14 mouse cellular contexts compared by ENCODE assay signal in genomic region chr14:99190153-99190790, GRCm38 (mm10).
A peak's percentile ranks its signal among the peaks of the same experiment; 100 is the strongest.
DNase-seq lines count a peak whose midpoint lies in the region; ATAC-seq and TF ChIP-seq lines count a peak whose summit lies in the region.
"Had no signal": no experiment of that assay in that cellular context is flagged by ENCODE, and none has a peak within 500 bp of the region (broad histone marks: within the 10 kb centered on the region; RNA-seq: fewer than 3 reads in every experiment).

No protein-coding gene starts in this region.

- TF ChIP-seq EP300 in lung, postnatal 0 days (IDR thresholded peaks at IDR 0.05) = peak; percentile 98

- no peak for TF ChIP-seq CTCF in lung, postnatal 0 days (IDR thresholded peaks at IDR 0.05)

- no peak overlapping the region for H3K4me3 ChIP-seq in lung, postnatal 0 days (ENCODE audit: low read depth, low read length)
- H3K4me3 ChIP-seq: kidney, embryonic 15.5 days; layer of hippocampus, adult 2 months; limb, embryonic 13.5 days; midbrain, embryonic 10.5 days had no signal

- peak; percentile 92 for ATAC-seq in lung, postnatal 0 days
- ATAC-seq in megakaryocyte progenitor cell, adult 5-6 weeks (replicated peaks; ENCODE audit: poor library complexity) = 0 out of 2 replicates have a peak, but pooled peaks have one; percentile 17
- ATAC-seq: inflammation-experienced regulatory T-cells, adult 6 months had no signal

- no peaks in the 10 kb centered on the region for H3K36me3 ChIP-seq in lung, postnatal 0 days (ENCODE audit: insufficient read depth, low read length)
- H3K36me3 ChIP-seq: kidney, embryonic 15.5 days had no signal

- no peak overlapping the region for H3K4me2 ChIP-seq in lung, postnatal 0 days (replicated peaks; ENCODE audit: low read depth, low read length)
- H3K4me2 ChIP-seq: kidney, embryonic 15.5 days; limb, embryonic 13.5 days had no signal

- H3K4me1 ChIP-seq in lung, postnatal 0 days (ENCODE audit: insufficient read depth, low read depth, low read length) = no peaks in the 10 kb centered on the region
- H3K4me1 ChIP-seq: kidney, embryonic 15.5 days; limb, embryonic 13.5 days; midbrain, embryonic 10.5 days had no signal

- H3K9me3 ChIP-seq in lung, postnatal 0 days (ENCODE audit: low read length) = no peaks in the 10 kb centered on the region
- H3K9me3 ChIP-seq: kidney, embryonic 15.5 days; limb, embryonic 13.5 days; midbrain, embryonic 10.5 days had no signal

- no peaks in the 10 kb centered on the region for H3K27me3 ChIP-seq in lung, postnatal 0 days (replicated peaks; ENCODE audit: insufficient read depth, low read length)
- H3K27me3 ChIP-seq: kidney, embryonic 15.5 days; limb, embryonic 13.5 days had no signal

- 57% methylated on average over 5 of the region's 5 CpGs for WGBS in lung, postnatal 0 days

- H3K27ac ChIP-seq in lung, postnatal 0 days (ENCODE audit: low read length) = no peak overlapping the region
- H3K27ac ChIP-seq: kidney, embryonic 15.5 days; layer of hippocampus, adult 2 months; limb, embryonic 13.5 days; midbrain, embryonic 10.5 days had no signal

- H3K9ac ChIP-seq in lung, postnatal 0 days (replicated peaks; ENCODE audit: low read depth) = no peak overlapping the region
- H3K9ac ChIP-seq: kidney, embryonic 15.5 days; limb, embryonic 13.5 days had no signal

- DNase-seq in cerebellum, adult 18-20 months = peak; percentile 7 to 28
- DNase-seq in cerebellum, adult 8-10 months = no peak
- DNase-seq in lung, postnatal 0 days (ENCODE audit: low spot score) = peak; percentile 85
- no peak for DNase-seq in lung, postnatal 4 days
- peak; percentile 51 for DNase-seq in gastrocnemius, postnatal 25 days
- no peak for DNase-seq in spleen, postnatal 4 days (ENCODE audit: low spot score in 2 of 2)
- DNase-seq in testis, postnatal 14 days (ENCODE audit: low spot score) = no peak
- DNase-seq: adrenal gland, adult 2 months had no signal

Comparison
In these comparisons a context has a peak if more than half of its experiments do, and no peak if none do; other contexts are left out.
1. DNase-seq: peak in cerebellum, adult 18-20 months (2 of 2), lung, postnatal 0 days (single experiment) and gastrocnemius, postnatal 25 days (single experiment); none in cerebellum, adult 8-10 months (single experiment), lung, postnatal 4 days (0 of 2), spleen, postnatal 4 days (0 of 2) and testis, postnatal 14 days (single experiment).